Mouse (Mus musculus): ENCODE results near the gene Ap2m1.

Ap2m1 gene

GRCm38 (mm10) chr16:20529375-20529774 lies 5.9 kb upstream of the Ap2m1 start:
- no peak for DNase-seq (ENCODE audit: low spot score)

DNA sequence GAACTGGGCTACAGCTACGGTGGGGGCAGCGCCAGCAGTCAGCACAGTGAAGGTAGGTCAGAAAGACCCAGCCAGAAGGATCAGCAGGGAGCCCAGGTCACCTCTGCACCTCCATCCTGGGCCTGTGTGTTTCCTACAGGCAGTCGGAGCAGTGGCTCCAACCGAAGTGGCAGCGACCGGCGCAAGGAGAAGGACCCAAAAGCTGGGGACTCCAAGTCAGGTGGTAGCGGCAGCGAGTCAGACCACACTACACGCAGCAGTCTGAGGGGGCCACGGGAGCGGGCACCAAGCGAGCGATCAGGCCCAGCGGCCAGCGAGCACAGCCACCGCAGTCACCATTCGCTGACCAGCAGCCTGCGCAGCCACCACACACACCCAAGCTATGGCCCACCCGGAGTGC lies 4.3 kb upstream of the Ap2m1 start:
- no peak for DNase-seq (ENCODE audit: low spot score)

- no peak for DNase-seq (ENCODE audit: low spot score)
Observed at GRCm38 (mm10) chr16:20534617-20535295, 522 bp upstream of the Ap2m1 start.

DNA sequence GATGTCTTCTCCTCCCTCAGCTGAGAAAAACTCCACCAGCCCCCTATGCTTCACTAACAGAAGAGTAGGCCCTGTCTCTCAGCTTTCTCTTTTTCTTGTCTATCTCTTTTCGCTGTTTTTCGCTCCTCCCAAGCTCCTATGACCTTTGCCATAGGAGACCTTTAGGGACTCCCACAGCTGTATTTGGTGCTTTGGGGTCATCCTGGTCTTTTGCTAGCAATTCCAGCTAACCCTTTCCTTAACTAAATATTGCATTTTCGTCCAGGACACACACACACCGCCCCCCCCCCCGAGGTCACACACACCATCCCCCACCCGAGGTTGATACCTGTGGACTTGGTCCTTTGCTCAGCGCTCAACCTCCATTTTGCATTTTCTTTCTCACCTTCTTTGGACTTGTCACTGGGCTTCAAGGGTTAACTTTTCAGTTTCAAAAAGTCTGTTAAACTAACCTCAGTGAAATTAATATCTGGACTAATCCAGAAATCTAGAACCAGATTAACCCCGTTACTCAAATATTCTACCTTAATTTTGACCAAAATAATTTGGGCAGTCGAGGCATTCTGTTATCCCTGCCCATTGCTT lies 895 bp downstream of the Ap2m1 start:
- DNase-seq (ENCODE audit: low spot score), result no peak

- DNase-seq (ENCODE audit: low spot score), result peak; percentile 33
Observed at GRCm38 (mm10) chr16:20537071-20537471, 1.8 kb downstream of the Ap2m1 start.

GRCm38 (mm10) chr16:20537601-20538320 lies 2.5 kb downstream of the Ap2m1 start:
- no peak for DNase-seq (ENCODE audit: low spot score)

GRCm38 (mm10) chr16:20539649-20540048 lies 4.4 kb downstream of the Ap2m1 start:
- no peak for DNase-seq (ENCODE audit: low spot score)

- no peak for DNase-seq (ENCODE audit: low spot score)
Observed at GRCm38 (mm10) chr16:20540438-20540837, 5.2 kb downstream of the Ap2m1 start.

GRCm38 (mm10) chr16:20545696-20546095 lies 10.4 kb downstream of the Ap2m1 start:
- DNase-seq (ENCODE audit: low spot score), result no peak

DNA sequence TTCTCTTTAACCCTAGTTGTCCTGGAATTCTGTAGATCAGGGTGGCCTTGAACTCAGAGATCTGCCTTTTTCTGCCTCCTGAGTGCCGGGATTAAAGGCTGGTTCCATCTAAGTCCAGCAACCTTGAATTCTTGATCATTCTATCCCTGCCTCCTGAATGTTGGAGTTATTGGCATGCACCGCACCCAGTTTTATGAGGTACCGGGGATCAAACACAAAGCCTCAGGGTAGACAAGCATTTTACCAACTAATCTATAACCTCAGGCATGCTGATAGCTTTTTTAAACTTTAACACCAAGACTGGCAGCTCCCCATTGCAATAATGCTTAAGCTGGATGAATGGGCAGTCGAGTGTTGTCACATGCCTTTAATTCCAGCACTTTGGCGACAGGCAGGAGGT lies 12.1 kb downstream of the Ap2m1 start:
- DNase-seq (ENCODE audit: low spot score), result no peak

GRCm38 (mm10) chr16:20548096-20548948 lies 13.0 kb downstream of the Ap2m1 start, which contains the start of gene Abcf3:
Gene Abcf3, plus strand, starts transcription at chr16:20548577.
- peak; percentile 98 for DNase-seq (ENCODE audit: low spot score)

DNA sequence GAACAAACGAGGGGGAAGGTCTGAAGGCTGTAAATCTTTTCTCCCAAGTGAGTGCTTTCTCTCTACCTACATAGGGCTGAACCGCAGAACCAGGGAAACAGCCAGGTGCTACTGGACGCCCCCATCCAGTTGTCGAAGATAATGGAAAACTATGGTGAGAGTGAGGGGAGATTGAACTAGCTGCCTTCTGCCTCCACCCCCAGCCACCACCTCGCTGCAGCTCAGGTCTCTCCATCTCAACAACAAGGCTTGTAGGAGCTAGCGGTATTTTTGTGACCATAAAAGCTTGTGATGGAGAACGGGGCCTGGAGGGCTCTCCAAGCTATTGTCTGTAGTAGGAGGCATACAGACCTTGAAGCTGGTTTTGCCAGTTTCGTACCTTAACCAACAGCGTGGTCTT lies 13.9 kb downstream of the Ap2m1 start:
- DNase-seq (ENCODE audit: low spot score), result no peak

GRCm38 (mm10) chr16:20551691-20552090 lies 16.4 kb downstream of the Ap2m1 start:
- no peak for DNase-seq (ENCODE audit: low spot score)

DNA sequence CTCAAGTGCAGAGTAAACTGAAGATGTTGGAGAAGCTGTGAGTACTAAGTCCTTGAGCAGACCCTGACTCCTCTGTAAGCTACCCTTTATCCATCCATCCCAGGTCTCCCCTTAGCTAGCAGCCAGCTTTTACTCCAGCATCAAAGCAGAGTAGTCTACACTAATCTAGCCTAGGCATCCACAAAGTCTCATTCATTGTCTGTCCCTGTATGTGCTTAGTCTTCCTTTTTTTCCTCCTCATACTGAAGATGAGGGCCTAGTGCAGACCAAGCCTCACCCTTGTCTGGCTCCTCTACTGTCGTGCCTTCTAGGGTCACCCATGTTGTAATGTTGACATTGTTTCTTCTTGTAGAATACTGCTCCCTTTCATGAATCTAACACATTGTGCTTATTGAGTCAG lies 17.3 kb downstream of the Ap2m1 start:
- DNase-seq (ENCODE audit: low spot score), result no peak

GRCm38 (mm10) chr16:20555000-20555399 lies 19.7 kb downstream of the Ap2m1 start:
- no peak for DNase-seq (ENCODE audit: low spot score)

DNA sequence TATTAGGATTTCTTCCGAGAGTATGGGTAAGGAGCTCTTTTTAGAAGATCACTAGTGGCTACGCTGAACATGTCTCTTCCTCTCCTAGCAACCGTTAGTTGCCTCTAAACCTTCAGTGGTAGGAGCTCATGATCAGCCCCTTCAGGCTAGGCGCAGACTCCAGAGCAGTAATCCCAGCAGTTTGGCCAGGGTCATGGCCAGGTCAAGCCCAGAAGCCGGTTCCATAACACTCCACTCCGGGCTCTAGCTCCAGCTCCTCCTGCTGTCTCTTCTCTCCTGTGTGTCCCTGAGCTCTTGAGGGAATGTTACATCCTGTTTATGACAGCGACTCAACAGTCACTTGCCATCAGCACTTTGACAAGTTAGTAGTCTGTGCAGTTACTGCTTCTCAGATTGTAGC lies 22.1 kb downstream of the Ap2m1 start:
- DNase-seq (ENCODE audit: low spot score), result no peak

- DNase-seq (ENCODE audit: low spot score), result no peak
Observed at GRCm38 (mm10) chr16:20565075-20565474, 29.8 kb downstream of the Ap2m1 start.

DNA sequence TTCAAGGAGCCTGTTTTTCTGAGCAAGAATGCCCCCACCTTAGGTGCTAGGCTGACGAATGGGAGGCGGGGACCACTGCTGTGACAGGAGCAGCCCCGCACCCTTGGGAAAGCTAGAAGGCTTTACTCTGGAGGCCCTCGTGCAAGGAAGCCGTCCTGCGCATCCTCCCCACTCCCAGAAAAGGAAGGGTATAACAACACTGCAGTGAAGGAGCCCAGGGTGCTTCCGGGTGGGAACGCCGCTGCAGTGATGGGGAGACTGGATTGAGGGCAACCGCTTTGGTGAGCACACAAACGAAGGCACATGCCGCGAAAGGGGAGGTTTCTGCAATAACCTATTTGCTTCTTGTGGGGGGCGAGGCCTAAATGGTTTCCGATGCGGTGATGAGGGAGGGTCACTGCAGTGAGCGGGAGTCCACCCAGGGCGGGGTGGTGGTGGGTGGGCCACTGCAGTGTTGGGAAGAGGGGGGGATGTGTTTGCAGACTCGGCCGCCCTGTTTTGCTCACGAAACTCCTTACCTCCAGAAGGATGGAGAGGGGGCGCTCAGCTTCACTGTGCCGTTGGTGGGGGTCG lies 54.2 kb downstream of the Ap2m1 start, which contains the start of gene Vwa5b2:
TSS of gene Vwa5b2 (plus strand) at position 106 of the 573 bp plus-strand sequence.
- DNase-seq (ENCODE audit: low spot score), result no peak

DNA sequence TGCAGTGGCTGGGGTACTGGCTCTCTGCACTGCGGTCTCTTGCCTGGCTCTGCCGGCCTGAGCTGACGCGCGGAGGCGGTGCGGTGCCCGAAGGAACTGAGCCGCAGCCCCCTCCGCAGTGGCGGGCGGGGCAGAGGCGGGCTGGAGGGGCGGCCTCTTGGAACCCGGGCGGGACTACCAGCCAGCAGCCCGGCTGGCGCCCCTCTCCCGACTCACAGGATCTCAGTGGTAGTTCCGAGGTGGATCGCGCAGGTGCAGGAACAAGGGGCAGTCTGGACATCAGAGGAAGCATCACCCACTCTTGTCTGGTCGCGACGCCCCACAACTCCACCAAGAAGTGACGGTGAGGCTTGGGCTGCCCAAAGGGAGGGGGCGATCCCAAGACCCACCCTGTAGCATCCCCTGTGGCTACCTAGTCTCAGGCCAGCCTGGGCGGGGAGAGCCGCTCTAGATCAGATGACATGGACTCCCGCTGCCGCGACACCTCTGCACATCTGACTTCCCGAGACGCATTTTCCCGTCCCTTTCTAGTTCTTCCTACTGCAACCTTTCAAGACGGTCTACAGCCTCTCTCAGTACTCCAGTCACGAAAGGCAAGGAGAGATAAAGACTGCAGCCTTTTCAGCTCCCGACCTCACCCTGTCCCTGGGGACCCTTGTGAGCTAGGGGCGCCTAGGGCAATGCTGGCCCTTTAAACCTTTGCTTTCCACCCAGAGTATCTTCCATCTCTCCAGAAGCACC lies 54.8 kb downstream of the Ap2m1 start:
- peak; percentile 19 for DNase-seq (ENCODE audit: low spot score)

- no peak for DNase-seq (ENCODE audit: low spot score)
Observed at GRCm38 (mm10) chr16:20590680-20591038, 55.4 kb downstream of the Ap2m1 start.

- DNase-seq (ENCODE audit: low spot score), result no peak
Observed at GRCm38 (mm10) chr16:20591076-20591705, 55.9 kb downstream of the Ap2m1 start.
